Mouse (Mus musculus) myocyte (in vitro differentiated cells): ENCODE measurements around the gene Plagl2. TPM values are rescaled to one million over a fixed set of nuclear protein-coding genes. Genes with fewer than 3 reads are reported as not detected.

ENCODE experiments used
- H3K27me3 ChIP-seq: one replicate; pipeline ENCODE4 v1.6.1; 2011; ENCODE audit not compliant: control insufficient read depth, insufficient read depth, insufficient read length
- H3K36me3 ChIP-seq: one replicate; pipeline ENCODE4 v1.6.1; 2011; ENCODE audit not compliant: control insufficient read depth, insufficient read depth
- H3K4me2 ChIP-seq: one replicate; pipeline ENCODE4 v1.6.1; 2011; ENCODE audit warnings: low read depth, control low read depth
- H3K4me3 ChIP-seq: one replicate; pipeline ENCODE4 v1.5.1; 2011; ENCODE audit warnings: mild to moderate bottlenecking, control low read depth, moderate library complexity
- H3K79me2 ChIP-seq: one replicate; pipeline ENCODE4 v1.6.1; 2011; ENCODE audit not compliant: control insufficient read depth, insufficient read depth
- H3ac ChIP-seq: one replicate; pipeline ENCODE4 v1.6.1; 2011; ENCODE audit not compliant: control insufficient read depth, insufficient read length
- CEBPB ChIP-seq: IDR thresholded peaks from 2 replicates; pipeline ENCODE4 v1.6.1; 2011; ENCODE audit warnings: mild to moderate bottlenecking, moderate library complexity; ENCODE audit not compliant: poor library complexity, insufficient read depth, severe bottlenecking
- E2F4 ChIP-seq: IDR thresholded peaks from one replicate; pipeline ENCODE4 v1.6.1; 2011; ENCODE audit warnings: mild to moderate bottlenecking, control low read depth, moderate library complexity; ENCODE audit not compliant: insufficient read depth
- MAX ChIP-seq: IDR thresholded peaks from one replicate; pipeline ENCODE4 v1.6.1; 2011; ENCODE audit warnings: low read depth, mild to moderate bottlenecking, control low read depth
- MYOD1 ChIP-seq, 3 experiments: IDR thresholded peaks; one replicate each; pipeline ENCODE4 v1.6.1; 2011; ENCODE audit warnings: control low read depth in 2 of 3, low read depth in 2 of 3, mild to moderate bottlenecking in 2 of 3, moderate library complexity in 1 of 3; ENCODE audit not compliant: insufficient read length in 2 of 3, control insufficient read depth in 1 of 3
- MYOG ChIP-seq, 3 experiments: IDR thresholded peaks; one replicate each; pipeline ENCODE4 v1.6.1; 2011; ENCODE audit warnings: control low read depth in 2 of 3, low read depth in 2 of 3, mild to moderate bottlenecking in 2 of 3; ENCODE audit not compliant: insufficient read length in 2 of 3, control insufficient read depth in 1 of 3, insufficient read depth in 1 of 3
- POLR2A ChIP-seq: IDR thresholded peaks from one replicate; pipeline ENCODE4 v1.6.1; 2011; ENCODE audit warnings: low read depth, mild to moderate bottlenecking, control low read depth, moderate library complexity; ENCODE audit not compliant: insufficient read length
- POLR2AphosphoS2 ChIP-seq: IDR thresholded peaks from one replicate; pipeline ENCODE4 v1.6.1; 2011; ENCODE audit warnings: low read depth, control low read depth; ENCODE audit not compliant: insufficient read length
- REST ChIP-seq: IDR thresholded peaks from one replicate; pipeline ENCODE4 v1.6.1; 2011; ENCODE audit warnings: mild to moderate bottlenecking, control low read depth, moderate library complexity; ENCODE audit not compliant: insufficient read depth, insufficient read length
- SRF ChIP-seq: IDR thresholded peaks from one replicate; pipeline ENCODE4 v1.6.1; 2011; ENCODE audit warnings: low read depth; ENCODE audit not compliant: control insufficient read depth, insufficient read length
- TCF12 ChIP-seq: IDR thresholded peaks from one replicate; pipeline ENCODE4 v1.6.1; 2011; ENCODE audit warnings: mild to moderate bottlenecking, control low read depth; ENCODE audit not compliant: poor library complexity, insufficient read depth, severe bottlenecking
- TCF3 ChIP-seq: IDR thresholded peaks from one replicate; pipeline ENCODE4 v1.6.1; 2011; ENCODE audit warnings: low read depth, control low read depth; ENCODE audit not compliant: insufficient read length
- USF1 ChIP-seq: IDR thresholded peaks from one replicate; pipeline ENCODE4 v1.6.1; 2011; ENCODE audit warnings: low read depth, mild to moderate bottlenecking, control low read depth, moderate library complexity
- polyA plus RNA-seq: library from polyadenylated mRNA; unstranded; fragments of >200 nt; fragmentation: generic; extraction: Trizol; gene quantifications from one replicate; pipeline ENCODE4 v1.2.1, GENCODE M21; 2012; ENCODE audit warnings: missing spikeins

Plagl2 gene
- polyA plus RNA-seq, 1 experiment = 4.2 TPM

- Histone ChIP-seq H3K36me3 (peaks cover 4% of the 10 kb centered on the region), H3K4me2 (peak overlapping the region; percentile 86), H3K79me2 (peaks cover 39% of the 10 kb centered on the region), H3K4me3 (peak overlapping the region; percentile 97), H3ac (peak overlapping the region; percentile 76), H3K27me3 (no peaks in the 10 kb centered on the region)
- TF ChIP-seq REST (no peak), POLR2AphosphoS2 (no peak), MYOG (IDR thresholded peaks at IDR 0.05; ENCODE audit: control insufficient read depth in 1 of 3, insufficient read depth in 1 of 3, insufficient read length in 2 of 3, low read depth in 2 of 3) (no peak), SRF (no peak), POLR2A (no peak), E2F4 (no peak)
Observed at GRCm38 (mm10) chr2:153242156-153242555, 930 bp upstream of the Plagl2 start.

GRCm38 (mm10) chr2:153240701-153241235 is 458 bp downstream of the Plagl2 start:
- TF ChIP-seq MYOG (IDR thresholded peaks at IDR 0.05; ENCODE audit: control insufficient read depth in 1 of 3, insufficient read depth in 1 of 3, insufficient read length in 2 of 3, low read depth in 2 of 3) (peak in 1 of 3 experiments; percentile 55), MAX (no peak), TCF3 (no peak), POLR2AphosphoS2 (no peak), MYOD1 (IDR thresholded peaks at IDR 0.05; ENCODE audit: control insufficient read depth in 1 of 3, insufficient read length in 2 of 3, low read depth in 2 of 3) (peak in 2 of 3 experiments; percentile 33 to 71)
- peaks cover 10% of the 10 kb centered on the region for H3K36me3 ChIP-seq
- peak overlapping the region; percentile 76 for H3ac ChIP-seq

GRCm38 (mm10) chr2:153239860-153240480 is 1.3 kb downstream of the Plagl2 start:
- Histone ChIP-seq H3K36me3 (peaks cover 18% of the 10 kb centered on the region), H3K27me3 (no peaks in the 10 kb centered on the region), H3K4me2 (peak overlapping the region; percentile 96), H3K79me2 (peaks cover 56% of the 10 kb centered on the region), H3ac (peak overlapping the region; percentile 76), H3K4me3 (peak overlapping the region; percentile 97)
- TF ChIP-seq E2F4 (no peak), CEBPB (peak; percentile 16; the same call in 1 of the 2 replicates), MYOG (IDR thresholded peaks at IDR 0.05; ENCODE audit: control insufficient read depth in 1 of 3, insufficient read depth in 1 of 3, insufficient read length in 2 of 3, low read depth in 2 of 3) (no peak)

More at GRCm38 (mm10) chr2:153240701-153241235, 458 bp downstream of the Plagl2 start:
- Histone ChIP-seq H3K27me3 (no peaks in the 10 kb centered on the region), H3K4me2 (peak overlapping the region; percentile 96), H3K4me3 (peak overlapping the region; percentile 97), H3K79me2 (peaks cover 53% of the 10 kb centered on the region)

- no peak for TF ChIP-seq SRF
- no peak for TF ChIP-seq MYOG (IDR thresholded peaks at IDR 0.05; ENCODE audit: control insufficient read depth in 1 of 3, insufficient read depth in 1 of 3, insufficient read length in 2 of 3, low read depth in 2 of 3)
- TF ChIP-seq TCF3 = no peak
- TF ChIP-seq USF1 = no peak
- TF ChIP-seq POLR2AphosphoS2 = no peak
- TF ChIP-seq REST = no peak
- no peak for TF ChIP-seq E2F4
- no peak for TF ChIP-seq CEBPB
- no peak for TF ChIP-seq POLR2A
- Histone ChIP-seq H3K36me3 (peaks cover 22% of the 10 kb centered on the region), H3K4me2 (peak overlapping the region; percentile 96), H3K4me3 (peak overlapping the region; percentile 97), H3K27me3 (no peaks in the 10 kb centered on the region), H3K79me2 (peaks cover 56% of the 10 kb centered on the region), H3ac (peak overlapping the region; percentile 76)
Observed at GRCm38 (mm10) chr2:153239021-153239859, 2.0 kb downstream of the Plagl2 start.

- Histone ChIP-seq H3K4me2 (peak overlapping the region; percentile 96), H3K4me3 (no peak overlapping the region), H3K36me3 (peaks cover 29% of the 10 kb centered on the region), H3K79me2 (peaks cover 56% of the 10 kb centered on the region), H3K27me3 (no peaks in the 10 kb centered on the region), H3ac (no peak overlapping the region)
- TF ChIP-seq E2F4 (no peak), TCF12 (no peak), MAX (no peak), POLR2A (no peak), MYOD1 (IDR thresholded peaks at IDR 0.05; ENCODE audit: control insufficient read depth in 1 of 3, insufficient read length in 2 of 3, low read depth in 2 of 3) (no peak), SRF (no peak), USF1 (no peak), MYOG (IDR thresholded peaks at IDR 0.05; ENCODE audit: control insufficient read depth in 1 of 3, insufficient read depth in 1 of 3, insufficient read length in 2 of 3, low read depth in 2 of 3) (no peak), POLR2AphosphoS2 (no peak), REST (no peak), CEBPB (no peak), TCF3 (no peak)
Observed at GRCm38 (mm10) chr2:153238406-153238805, 2.8 kb downstream of the Plagl2 start.
